In genomic region chr7:82771661-82772021, GRCm38 (mm10) we compare ENCODE assay signal across 7 mouse cellular contexts.
A peak's percentile ranks its signal among the peaks of the same experiment; 100 is the strongest.
DNase-seq lines count a peak whose midpoint lies in the region; ATAC-seq and TF ChIP-seq lines count a peak whose summit lies in the region.
"Not testable (repeated sequence)": the region's sequence is repeated elsewhere in the genome, so short reads cannot be mapped to it uniquely, and the experiment has no call there.

No protein-coding gene starts in this region.

- H3K27ac ChIP-seq in ES-Bruce4 (ENCODE audit: insufficient read depth, low read length); embryonic facial prominence, embryonic 13.5 days; forebrain, embryonic 16.5 days (ENCODE audit: low read length); hindbrain, embryonic 16.5 days (ENCODE audit: low read depth, low read length); limb, embryonic 13.5 days; lung, postnatal 0 days (ENCODE audit: low read length); neural tube, embryonic 11.5 days (ENCODE audit: low read depth, low read length): not testable (repeated sequence)

- TF ChIP-seq EP300 in ES-Bruce4 (IDR thresholded peaks at IDR 0.05; ENCODE audit: insufficient read depth, low read depth, low read length); lung, postnatal 0 days (IDR thresholded peaks at IDR 0.05): not testable (repeated sequence)

- not testable (repeated sequence) for H3K36me3 ChIP-seq in ES-Bruce4 (ENCODE audit: control insufficient read depth, insufficient read depth, low read length, poor library complexity, severe bottlenecking); embryonic facial prominence, embryonic 13.5 days; forebrain, embryonic 16.5 days (ENCODE audit: control insufficient read depth, insufficient read depth); hindbrain, embryonic 16.5 days (ENCODE audit: control insufficient read depth, insufficient read depth, low read length); limb, embryonic 13.5 days; lung, postnatal 0 days (ENCODE audit: insufficient read depth, low read length); neural tube, embryonic 11.5 days (ENCODE audit: control insufficient read depth, insufficient read depth, low read length)

- not testable (repeated sequence) for H3K9me3 ChIP-seq in ES-Bruce4 (replicated peaks; ENCODE audit: control insufficient read depth, insufficient read depth, low read length, poor library complexity, severe bottlenecking); embryonic facial prominence, embryonic 13.5 days; forebrain, embryonic 16.5 days (ENCODE audit: control insufficient read depth, low read length); hindbrain, embryonic 16.5 days (ENCODE audit: control insufficient read depth, low read length); limb, embryonic 13.5 days; lung, postnatal 0 days (ENCODE audit: low read length); neural tube, embryonic 11.5 days (ENCODE audit: control insufficient read depth, low read length)

- H3K27me3 ChIP-seq in ES-Bruce4 (ENCODE audit: control insufficient read depth, insufficient read depth, low read length, poor library complexity, severe bottlenecking); embryonic facial prominence, embryonic 13.5 days; forebrain, embryonic 16.5 days (replicated peaks; ENCODE audit: control insufficient read depth, insufficient read depth, low read length); hindbrain, embryonic 16.5 days (replicated peaks; ENCODE audit: control insufficient read depth, insufficient read depth, low read length); limb, embryonic 13.5 days; lung, postnatal 0 days (replicated peaks; ENCODE audit: insufficient read depth, low read length); neural tube, embryonic 11.5 days (ENCODE audit: control insufficient read depth, insufficient read depth, low read length): not testable (repeated sequence)

- TF ChIP-seq POLR2A in ES-Bruce4 (IDR thresholded peaks at IDR 0.05; ENCODE audit: insufficient read depth, low read length) = not testable (repeated sequence)

- not testable (repeated sequence) for H3K4me2 ChIP-seq in embryonic facial prominence, embryonic 13.5 days; forebrain, embryonic 16.5 days (ENCODE audit: low read length); hindbrain, embryonic 16.5 days (ENCODE audit: low read length); limb, embryonic 13.5 days (replicated peaks); lung, postnatal 0 days (replicated peaks; ENCODE audit: low read depth, low read length); neural tube, embryonic 11.5 days (ENCODE audit: low read depth)

- not testable (repeated sequence) for TF ChIP-seq CTCF in ES-Bruce4 (IDR thresholded peaks at IDR 0.05; ENCODE audit: low read depth, low read length); lung, postnatal 0 days (IDR thresholded peaks at IDR 0.05)

- H3K4me1 ChIP-seq in ES-Bruce4 (ENCODE audit: control insufficient read depth, insufficient read depth, low read length); forebrain, embryonic 16.5 days (replicated peaks; ENCODE audit: control insufficient read depth, insufficient read depth, low read length); lung, postnatal 0 days (ENCODE audit: insufficient read depth, low read depth, low read length); neural tube, embryonic 11.5 days (ENCODE audit: control insufficient read depth, insufficient read depth, low read length): not testable (repeated sequence)
- H3K4me1 ChIP-seq in embryonic facial prominence, embryonic 13.5 days = peaks cover 46% of the 10 kb centered on the region
- peaks cover 11% of the 10 kb centered on the region for H3K4me1 ChIP-seq in hindbrain, embryonic 16.5 days (ENCODE audit: control insufficient read depth, insufficient read depth, low read depth, low read length)
- peaks cover 55% of the 10 kb centered on the region for H3K4me1 ChIP-seq in limb, embryonic 13.5 days

- 86% methylated on average over 25 of the region's 25 CpGs for WGBS in embryonic facial prominence, embryonic 13.5 days
- WGBS in forebrain, embryonic 16.5 days = 86% methylated on average over 25 of the region's 25 CpGs
- 85% methylated on average over 25 of the region's 25 CpGs for WGBS in hindbrain, embryonic 16.5 days
- WGBS in limb, embryonic 13.5 days = 89% methylated on average over 25 of the region's 25 CpGs
- 89% methylated on average over 25 of the region's 25 CpGs for WGBS in lung, postnatal 0 days
- 84% methylated on average over 25 of the region's 25 CpGs for WGBS in neural tube, embryonic 11.5 days

- peak overlapping the region; percentile 47; the same call in 1 of the 2 replicates for H3K9ac ChIP-seq in ES-Bruce4 (ENCODE audit: low read depth, poor library complexity, severe bottlenecking)
- not testable (repeated sequence) for H3K9ac ChIP-seq in embryonic facial prominence, embryonic 13.5 days; forebrain, embryonic 16.5 days (replicated peaks; ENCODE audit: low read depth, low read length); hindbrain, embryonic 16.5 days (ENCODE audit: low read depth, low read length); limb, embryonic 13.5 days; lung, postnatal 0 days (replicated peaks; ENCODE audit: low read depth); neural tube, embryonic 11.5 days (ENCODE audit: low read length)

- 0 out of 2 replicates have a peak, but pooled peaks have one; percentile 16 for ATAC-seq in embryonic facial prominence, embryonic 13.5 days (ENCODE audit: insufficient number of reproducible peaks, insufficient read depth, low FRiP score, low TSS enrichment, low read depth)
- ATAC-seq in forebrain, embryonic 16.5 days = peak; percentile 39
- ATAC-seq in hindbrain, embryonic 16.5 days = peak; percentile 44
- peak; percentile 28 for ATAC-seq in limb, embryonic 13.5 days (ENCODE audit: low FRiP score, low read depth)
- peak; percentile 5; the same call in 1 of the 2 replicates for ATAC-seq in lung, postnatal 0 days
- ATAC-seq in neural tube, embryonic 11.5 days (ENCODE audit: insufficient read depth, low FRiP score, low TSS enrichment) = peak; percentile 29

- peak overlapping the region; percentile 3 for H3K4me3 ChIP-seq in ES-Bruce4 (ENCODE audit: low read depth, low read length)
- not testable (repeated sequence) for H3K4me3 ChIP-seq in embryonic facial prominence, embryonic 13.5 days; forebrain, embryonic 16.5 days (replicated peaks; ENCODE audit: low read length); hindbrain, embryonic 16.5 days (ENCODE audit: low read length); limb, embryonic 13.5 days; lung, postnatal 0 days (ENCODE audit: low read depth, low read length); neural tube, embryonic 11.5 days (ENCODE audit: low read depth, low read length)

- DNase-seq in lung, postnatal 0 days (ENCODE audit: low spot score); neural tube, embryonic 11.5 days (ENCODE audit: low spot score): not testable (repeated sequence)
